Mouse (Mus musculus): Measurements from ENCODE around the gene Stkld1. TPM values are rescaled to one million over a fixed set of nuclear protein-coding genes. Genes with fewer than 3 reads are reported as not detected.
A peak's percentile ranks its signal among the peaks of the same experiment; 100 is the strongest.

Stkld1 gene
- polyA plus RNA-seq, 1 experiment from 2014 or later, result 0.06 TPM

DNA sequence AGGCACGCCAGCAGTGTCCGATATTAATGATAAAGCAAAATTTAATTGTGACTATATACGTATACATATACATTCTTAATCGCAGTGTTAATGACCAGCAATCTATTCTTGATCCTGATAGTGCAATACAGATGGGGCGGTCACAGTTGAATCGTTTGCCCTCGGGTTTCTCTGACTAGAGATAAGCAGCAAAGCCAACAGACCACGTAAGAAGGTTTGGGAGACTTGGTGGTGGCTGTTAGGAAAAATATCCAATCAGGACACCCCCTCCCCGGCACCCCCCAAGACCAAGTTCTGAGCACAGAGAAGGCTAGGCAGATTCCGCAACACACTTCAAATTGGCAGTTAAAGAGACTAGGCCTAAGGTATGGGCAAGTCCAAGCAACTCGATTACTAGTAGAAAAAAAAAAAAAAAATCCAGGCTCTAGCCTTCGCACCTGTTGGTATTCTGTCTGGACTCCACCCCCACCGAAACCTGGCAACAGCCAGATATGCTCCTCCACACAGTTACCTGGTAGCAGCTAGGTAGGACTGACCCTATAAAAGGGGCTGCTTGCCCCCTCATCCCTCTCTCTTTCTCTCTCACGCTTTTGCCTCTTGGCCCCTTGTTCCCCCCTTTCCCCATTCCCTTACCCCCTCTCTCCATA lies 31.0 kb downstream of the Stkld1 start:
- H3K4me1 ChIP-seq (ENCODE audit: insufficient read depth), result peaks cover 24% of the 10 kb centered on the region
- H3K27ac ChIP-seq (ENCODE audit: low read depth), result peak overlapping the region; percentile 100
- peak overlapping the region; percentile 90 for H3K9ac ChIP-seq (replicated peaks)
- H3K9me3 ChIP-seq (ENCODE audit: low read length), result peaks cover 4% of the 10 kb centered on the region
- H3K36me3 ChIP-seq (replicated peaks; ENCODE audit: insufficient read depth, low read length), result peaks cover 18% of the 10 kb centered on the region
- TF ChIP-seq CTCF (IDR thresholded peaks at IDR 0.05; ENCODE audit: low read depth), result no peak
- TF ChIP-seq EP300 (IDR thresholded peaks at IDR 0.05; ENCODE audit: low read depth), result peak; percentile 54
- H3K27me3 ChIP-seq (ENCODE audit: insufficient read depth, low read length), result no peaks in the 10 kb centered on the region
- DNase-seq (no peak), ATAC-seq (peak; percentile 18)
- 18% methylated on average over 14 of the region's 14 CpGs for WGBS (ENCODE audit: insufficient replicate concordance)
- H3K4me2 ChIP-seq (ENCODE audit: low read depth, low read length), result peak overlapping the region; percentile 82
- peak overlapping the region; percentile 86 for H3K4me3 ChIP-seq (ENCODE audit: low read depth, low read length)

DNA sequence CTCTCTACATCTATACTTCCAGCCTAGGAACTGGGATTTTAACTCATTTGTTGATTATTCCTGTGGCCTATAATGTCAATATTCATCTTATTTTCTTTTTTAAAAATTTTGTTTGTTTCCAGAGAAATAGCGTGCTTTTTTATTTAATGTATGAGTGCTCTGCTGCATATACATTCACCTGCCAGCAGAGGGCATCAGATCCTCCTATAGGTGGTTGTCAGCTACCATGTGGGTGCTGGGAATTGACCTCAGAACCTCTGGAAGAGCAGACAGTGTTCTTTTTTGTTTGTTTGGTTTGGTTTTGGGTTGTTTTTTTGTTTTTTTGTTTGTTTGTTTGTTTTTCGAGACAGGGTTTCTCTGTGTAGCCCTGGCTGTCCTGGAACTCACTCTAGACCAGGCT lies 33.4 kb downstream of the Stkld1 start:
- Histone ChIP-seq H3K36me3 (replicated peaks; ENCODE audit: insufficient read depth, low read length) (no peaks in the 10 kb centered on the region), H3K9ac (replicated peaks) (no peak overlapping the region), H3K27ac (ENCODE audit: low read depth) (no peak overlapping the region), H3K4me2 (ENCODE audit: low read depth, low read length) (no peak overlapping the region), H3K4me3 (ENCODE audit: low read depth, low read length) (no peak overlapping the region), H3K4me1 (ENCODE audit: insufficient read depth) (peaks cover 16% of the 10 kb centered on the region), H3K27me3 (ENCODE audit: insufficient read depth, low read length) (no peaks in the 10 kb centered on the region), H3K9me3 (ENCODE audit: low read length) (peaks cover 4% of the 10 kb centered on the region)
- TF ChIP-seq CTCF (IDR thresholded peaks at IDR 0.05; ENCODE audit: low read depth), result peak; percentile 44
- TF ChIP-seq EP300 (IDR thresholded peaks at IDR 0.05; ENCODE audit: low read depth), result no peak
- no peak for ATAC-seq
- no peak for DNase-seq
- WGBS (ENCODE audit: insufficient replicate concordance), result 68% methylated on average over 2 of the region's 2 CpGs

DNA sequence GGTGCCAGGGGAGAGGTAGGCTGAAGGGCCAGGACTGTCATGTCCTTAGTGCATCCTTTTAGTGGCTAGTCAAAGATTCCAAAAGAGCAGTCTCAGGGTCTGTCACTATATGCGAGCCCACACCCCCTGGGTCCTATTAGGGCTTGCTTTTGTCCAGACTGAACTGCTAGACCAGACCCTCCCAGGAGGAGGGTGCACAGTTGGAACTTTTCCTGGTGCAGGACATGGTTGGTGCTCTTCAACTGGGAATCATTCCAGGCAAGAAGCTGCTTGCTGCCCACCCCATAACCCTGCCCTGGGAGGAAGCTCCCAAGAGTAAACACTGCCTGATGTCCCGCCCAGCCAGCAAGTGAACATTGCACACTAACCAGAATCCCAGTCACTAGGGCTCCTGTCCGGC lies 39.3 kb downstream of the Stkld1 start, which contains the start of gene Adamts13:
Adamts13 (plus strand) TSS at position 301 of the 400 bp plus-strand sequence.
- H3K4me2 ChIP-seq (ENCODE audit: low read depth, low read length), result no peak within 1 kb of the TSS
- WGBS (ENCODE audit: insufficient replicate concordance), result 44% methylated on average over 3 of the region's 3 CpGs
- no peak within 1 kb of the TSS for H3K9ac ChIP-seq (replicated peaks)
- H3K27ac ChIP-seq (ENCODE audit: low read depth), result peak within 1 kb of the TSS; percentile 66
- H3K9me3 ChIP-seq (ENCODE audit: low read length), result no peaks in the 10 kb centered on the region
- no peaks in the 10 kb centered on the region for H3K27me3 ChIP-seq (ENCODE audit: insufficient read depth, low read length)
- TF ChIP-seq EP300 (IDR thresholded peaks at IDR 0.05; ENCODE audit: low read depth), result no peak
- no peak for TF ChIP-seq CTCF (IDR thresholded peaks at IDR 0.05; ENCODE audit: low read depth)
- no peak within 1 kb of the TSS for H3K4me3 ChIP-seq (ENCODE audit: low read depth, low read length)
- H3K4me1 ChIP-seq (ENCODE audit: insufficient read depth), result 0 out of 2 replicates have a peak, but pooled peaks cover 9% of the 10 kb centered on the region
- ATAC-seq (no peak; the same call in 1 of the 2 replicates), DNase-seq (no peak)
- H3K36me3 ChIP-seq (replicated peaks; ENCODE audit: insufficient read depth, low read length), result no peaks in the 10 kb centered on the region

DNA sequence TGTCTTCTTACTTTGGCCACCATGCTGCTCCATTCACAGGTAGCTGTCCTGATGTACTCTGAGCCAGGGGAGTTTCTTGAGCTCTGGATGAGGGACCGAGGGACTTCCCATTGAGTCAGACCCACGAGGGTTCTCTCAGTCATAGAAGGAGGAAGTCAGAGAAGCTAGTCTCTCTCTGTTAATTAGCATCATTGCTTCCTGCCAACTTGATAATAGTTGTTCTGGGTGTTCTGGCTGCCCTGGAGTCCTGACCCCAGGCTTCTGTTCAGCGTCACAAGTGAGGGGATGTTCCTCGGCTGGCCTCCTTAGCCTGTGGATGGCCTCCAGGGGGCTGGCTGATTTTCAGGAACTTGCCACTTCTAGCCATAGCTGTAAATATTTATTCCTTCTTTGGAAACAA lies 40.1 kb downstream of the Stkld1 start:
- Histone ChIP-seq H3K9ac (replicated peaks) (no peak overlapping the region), H3K27ac (ENCODE audit: low read depth) (peak overlapping the region; percentile 66; the same call in 1 of the 2 replicates), H3K36me3 (replicated peaks; ENCODE audit: insufficient read depth, low read length) (no peaks in the 10 kb centered on the region), H3K4me1 (ENCODE audit: insufficient read depth) (0 out of 2 replicates have a peak, but pooled peaks cover 9% of the 10 kb centered on the region), H3K9me3 (ENCODE audit: low read length) (no peaks in the 10 kb centered on the region), H3K27me3 (ENCODE audit: insufficient read depth, low read length) (no peaks in the 10 kb centered on the region), H3K4me2 (ENCODE audit: low read depth, low read length) (no peak overlapping the region), H3K4me3 (ENCODE audit: low read depth, low read length) (no peak overlapping the region)
- TF ChIP-seq CTCF (IDR thresholded peaks at IDR 0.05; ENCODE audit: low read depth) (0 out of 2 replicates have a peak, but pooled peaks have one; percentile 7), EP300 (IDR thresholded peaks at IDR 0.05; ENCODE audit: low read depth) (no peak; the same call in 1 of the 2 replicates)
- peak; percentile 73 for ATAC-seq
- DNase-seq, result no peak
- WGBS (ENCODE audit: insufficient replicate concordance), result 19% methylated on average over 4 of the region's 4 CpGs

DNA sequence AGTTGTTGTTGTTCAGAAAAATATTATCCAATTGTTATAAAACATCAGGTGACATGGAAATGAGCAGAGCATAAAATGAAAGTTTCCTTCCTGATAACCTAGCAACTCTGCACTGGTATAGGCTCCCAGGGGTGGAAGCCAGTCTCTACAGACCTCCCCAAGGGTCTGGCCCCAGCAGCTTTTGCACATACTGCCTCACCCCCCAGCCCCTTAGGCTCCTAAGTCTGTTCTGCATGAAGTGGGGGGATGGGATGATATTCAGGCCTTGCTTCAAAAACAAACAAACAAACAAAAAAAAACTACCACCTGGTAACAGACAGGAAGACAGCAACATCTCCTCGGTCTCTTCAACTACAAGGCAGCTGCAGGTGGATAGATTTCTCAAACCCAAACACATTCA lies 46.5 kb downstream of the Stkld1 start:
- ATAC-seq (no peak), DNase-seq (no peak)
- Histone ChIP-seq H3K4me1 (ENCODE audit: insufficient read depth) (peaks cover 9% of the 10 kb centered on the region), H3K27me3 (ENCODE audit: insufficient read depth, low read length) (no peaks in the 10 kb centered on the region), H3K9me3 (ENCODE audit: low read length) (no peaks in the 10 kb centered on the region), H3K9ac (replicated peaks) (no peak overlapping the region), H3K4me2 (ENCODE audit: low read depth, low read length) (no peak overlapping the region), H3K36me3 (replicated peaks; ENCODE audit: insufficient read depth, low read length) (no peaks in the 10 kb centered on the region), H3K27ac (ENCODE audit: low read depth) (no peak overlapping the region), H3K4me3 (ENCODE audit: low read depth, low read length) (no peak overlapping the region)
- 50% methylated on average over 1 of the region's 1 CpGs for WGBS (ENCODE audit: insufficient replicate concordance)
- no peak for TF ChIP-seq EP300 (IDR thresholded peaks at IDR 0.05; ENCODE audit: low read depth)
- no peak for TF ChIP-seq CTCF (IDR thresholded peaks at IDR 0.05; ENCODE audit: low read depth)

DNA sequence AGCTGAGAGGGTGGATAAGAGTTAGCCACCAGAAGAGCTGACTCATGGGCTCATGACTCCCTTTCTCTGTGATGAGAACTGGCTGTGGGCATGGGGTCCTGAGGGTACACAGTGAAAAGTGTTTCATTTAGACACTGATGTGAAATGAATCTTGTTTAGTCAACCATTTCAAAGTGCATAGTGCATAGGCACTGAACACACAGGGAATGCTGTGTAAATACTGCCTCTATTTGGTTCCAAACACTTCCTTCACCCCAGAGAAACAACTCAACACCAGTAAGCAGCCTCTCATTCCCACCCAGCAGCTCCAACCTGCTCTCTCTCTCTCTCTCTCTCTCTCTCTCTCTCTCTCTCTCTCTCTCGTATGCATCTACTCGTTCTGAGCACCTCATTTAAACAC lies 50.3 kb downstream of the Stkld1 start:
- peaks cover 9% of the 10 kb centered on the region for H3K4me1 ChIP-seq (ENCODE audit: insufficient read depth)
- no peaks in the 10 kb centered on the region for H3K36me3 ChIP-seq (replicated peaks; ENCODE audit: insufficient read depth, low read length)
- H3K4me3 ChIP-seq (ENCODE audit: low read depth, low read length), result no peak overlapping the region
- WGBS (ENCODE audit: insufficient replicate concordance), result 56% methylated on average over 2 of the region's 2 CpGs
- ATAC-seq (peak; percentile 82), DNase-seq (no peak)
- no peak overlapping the region for H3K9ac ChIP-seq (replicated peaks)
- H3K9me3 ChIP-seq (ENCODE audit: low read length), result no peaks in the 10 kb centered on the region
- H3K27me3 ChIP-seq (ENCODE audit: insufficient read depth, low read length), result no peaks in the 10 kb centered on the region
- H3K4me2 ChIP-seq (ENCODE audit: low read depth, low read length), result peak overlapping the region; percentile 40
- peak overlapping the region; percentile 76 for H3K27ac ChIP-seq (ENCODE audit: low read depth)
- TF ChIP-seq EP300 (IDR thresholded peaks at IDR 0.05; ENCODE audit: low read depth) (no peak), CTCF (IDR thresholded peaks at IDR 0.05; ENCODE audit: low read depth) (no peak)
